Comparison of ENCODE assay signal across 8 mouse cellular contexts in genomic region chr2:130696700-130697152, GRCm38 (mm10). TPM values are rescaled to one million over a fixed set of nuclear protein-coding genes. Genes with fewer than 3 reads are reported as not detected.
DNase-seq lines count a peak whose midpoint lies in the region; ATAC-seq and TF ChIP-seq lines count a peak whose summit lies in the region.

No protein-coding gene starts in this region.

- H3K79me2 ChIP-seq in liver, adult 2 months (ENCODE audit: control insufficient read depth, insufficient read depth, low read length) = no peaks in the 10 kb centered on the region

- no peak for TF ChIP-seq POLR2A in liver, adult 2 months (IDR thresholded peaks at IDR 0.05; ENCODE audit: extremely low read depth, insufficient read depth, low read length)

- peaks cover 19% of the 10 kb centered on the region for H3K27me3 ChIP-seq in liver, adult 2 months (ENCODE audit: control insufficient read depth, insufficient read depth, low read length)
- peaks cover 12% of the 10 kb centered on the region; the same call in 1 of the 2 replicates for H3K27me3 ChIP-seq in forebrain, postnatal 0 days (ENCODE audit: insufficient read depth, low read length)
- H3K27me3 ChIP-seq in liver, embryonic 13.5 days = peaks cover 54% of the 10 kb centered on the region

- peak overlapping the region; percentile 50; the same call in 1 of the 2 replicates for H3K4me3 ChIP-seq in liver, adult 2 months (ENCODE audit: insufficient read depth, low read depth, low read length)
- peak overlapping the region; percentile 46 for H3K4me3 ChIP-seq in forebrain, postnatal 0 days (ENCODE audit: low read depth, low read length)
- peak overlapping the region; percentile 61 for H3K4me3 ChIP-seq in liver, embryonic 13.5 days (replicated peaks)

- WGBS in liver, adult 2 months = 3% methylated on average over 31 of the region's 31 CpGs
- WGBS in forebrain, postnatal 0 days = 2% methylated on average over 31 of the region's 31 CpGs
- 2% methylated on average over 31 of the region's 31 CpGs for WGBS in liver, embryonic 13.5 days (ENCODE audit: insufficient replicate concordance)

- H3K9ac ChIP-seq in liver, adult 2 months (ENCODE audit: low read depth, low read length) = no peak overlapping the region
- H3K9ac ChIP-seq in forebrain, postnatal 0 days = peak overlapping the region; percentile 53
- peak overlapping the region; percentile 26; the same call in 1 of the 2 replicates for H3K9ac ChIP-seq in liver, embryonic 13.5 days

- H3K4me1 ChIP-seq in liver, adult 2 months (ENCODE audit: control insufficient read depth, insufficient read depth, low read length) = peaks cover 5% of the 10 kb centered on the region; the same call in 1 of the 2 replicates
- peaks cover 8% of the 10 kb centered on the region; the same call in 1 of the 2 replicates for H3K4me1 ChIP-seq in forebrain, postnatal 0 days (ENCODE audit: insufficient read depth)
- peaks cover 16% of the 10 kb centered on the region for H3K4me1 ChIP-seq in liver, embryonic 13.5 days (replicated peaks)

- no peak for TF ChIP-seq CTCF in liver, adult 2 months (IDR thresholded peaks at IDR 0.05; ENCODE audit: low read depth, low read length)
- TF ChIP-seq CTCF in forebrain, postnatal 0 days (IDR thresholded peaks at IDR 0.05; ENCODE audit: low read depth) = no peak

- H3K4me2 ChIP-seq in forebrain, postnatal 0 days (ENCODE audit: low read depth) = peak overlapping the region; percentile 100
- peak overlapping the region; percentile 86 for H3K4me2 ChIP-seq in liver, embryonic 13.5 days

- no peak for DNase-seq in liver, adult 2 months (ENCODE audit: extremely low read depth, low read depth, low spot score)
- no peak for DNase-seq in liver
- no peak for DNase-seq in forebrain, postnatal 0 days
- DNase-seq in liver, embryonic 13.5 days = no peak
- DNase-seq in neural tube, embryonic 10.5 days (ENCODE audit: extremely low spot score, low spot score) = peak; percentile 56
- no peak for DNase-seq in cerebellum, postnatal 36 days
- DNase-seq in urinary bladder, postnatal 25 days (ENCODE audit: low spot score) = no peak

- no peaks in the 10 kb centered on the region for H3K9me3 ChIP-seq in forebrain, postnatal 0 days (ENCODE audit: low read length)
- H3K9me3 ChIP-seq in liver, embryonic 13.5 days (replicated peaks) = no peaks in the 10 kb centered on the region

- H3K36me3 ChIP-seq in liver, adult 2 months (ENCODE audit: control insufficient read depth, insufficient read depth, low read length) = no peaks in the 10 kb centered on the region
- no peaks in the 10 kb centered on the region for H3K36me3 ChIP-seq in forebrain, postnatal 0 days (ENCODE audit: insufficient read depth)
- no peaks in the 10 kb centered on the region for H3K36me3 ChIP-seq in liver, embryonic 13.5 days

- no peak overlapping the region for H3K27ac ChIP-seq in liver, adult 2 months (replicated peaks; ENCODE audit: insufficient read depth, low read depth, low read length)
- no peak overlapping the region for H3K27ac ChIP-seq in forebrain, postnatal 0 days (ENCODE audit: low read depth, low read length)
- H3K27ac ChIP-seq in liver, embryonic 13.5 days = no peak overlapping the region

- peak; percentile 69 for ATAC-seq in activated CD4-positive, CD25-positive, alpha-beta regulatory T cell, adult 4 months
- peak; percentile 25 for ATAC-seq in forebrain, postnatal 0 days
- ATAC-seq in liver, embryonic 13.5 days (ENCODE audit: low read depth) = no peak

RNA-seq across cellular contexts. Expression of gene Slc4a11, which starts 0.6 kb away (rescaled TPM):
- not detected in 2 replicates for total RNA-seq in liver, adult 2 months (2014; rRNA removed)
- polyA plus RNA-seq in liver, adult 2 months (2012; rRNA removed) = 0.34 and 0.36 TPM in 2 replicates
- under 1 TPM in 1 of 2 experiments, not detected in 1; 0.33 TPM for polyA plus RNA-seq in activated CD4-positive, CD25-positive, alpha-beta regulatory T cell, adult 4 months (2017; shearing (Covaris generic))
- 0.31 and 0.76 TPM in 2 replicates for total RNA-seq in forebrain, postnatal 0 days (2014; rRNA removed)
- 0.28 and 0.51 TPM in 2 replicates for polyA plus RNA-seq in forebrain, postnatal 0 days (2015; fragmentation: Nextera tagmentation; extraction: Ambion mirVana)
- 0.07 and 0.14 TPM in 2 replicates for polyA plus RNA-seq in liver, embryonic 13.5 days (2015; fragmentation: Nextera tagmentation; extraction: Ambion mirVana)

RNA-seq across cellular contexts. Expression of gene Itpa, which starts 29.3 kb away (rescaled TPM):
- total RNA-seq in liver, adult 2 months (2014; rRNA removed) = 30.9 and 33.8 TPM in 2 replicates
- polyA plus RNA-seq in liver, adult 2 months (2012; rRNA removed) = 22.3 and 24.1 TPM in 2 replicates
- 10 to 100 TPM; 42.4 to 47.3 TPM for polyA plus RNA-seq in activated CD4-positive, CD25-positive, alpha-beta regulatory T cell, adult 4 months (2017; shearing (Covaris generic))
- 151 and 160 TPM in 2 replicates for total RNA-seq in forebrain, postnatal 0 days (2014; rRNA removed)
- polyA plus RNA-seq in forebrain, postnatal 0 days (2015; fragmentation: Nextera tagmentation; extraction: Ambion mirVana) = 128 and 145 TPM in 2 replicates
- polyA plus RNA-seq in liver, embryonic 13.5 days (2015; fragmentation: Nextera tagmentation; extraction: Ambion mirVana) = 66.5 and 78.5 TPM in 2 replicates

RNA-seq across cellular contexts. Expression of gene Ddrgk1, which starts 32.3 kb away (rescaled TPM):
- total RNA-seq in liver, adult 2 months (2014; rRNA removed) = 67.1 and 86.0 TPM in 2 replicates
- polyA plus RNA-seq in liver, adult 2 months (2012; rRNA removed) = 138 and 165 TPM in 2 replicates
- 100 to 1,000 TPM; 120 to 135 TPM for polyA plus RNA-seq in activated CD4-positive, CD25-positive, alpha-beta regulatory T cell, adult 4 months (2017; shearing (Covaris generic))
- total RNA-seq in forebrain, postnatal 0 days (2014; rRNA removed) = 33.8 and 40.1 TPM in 2 replicates
- polyA plus RNA-seq in forebrain, postnatal 0 days (2015; fragmentation: Nextera tagmentation; extraction: Ambion mirVana) = 73.0 and 77.4 TPM in 2 replicates
- polyA plus RNA-seq in liver, embryonic 13.5 days (2015; fragmentation: Nextera tagmentation; extraction: Ambion mirVana) = 41.7 and 43.6 TPM in 2 replicates

RNA-seq across cellular contexts. Expression of gene Lzts3, which starts 54.1 kb away (rescaled TPM):
- 8.0 and 11.3 TPM in 2 replicates for total RNA-seq in liver, adult 2 months (2014; rRNA removed)
- 26.9 and 30.7 TPM in 2 replicates for polyA plus RNA-seq in liver, adult 2 months (2012; rRNA removed)
- polyA plus RNA-seq in activated CD4-positive, CD25-positive, alpha-beta regulatory T cell, adult 4 months (2017; shearing (Covaris generic)) = under 1 TPM in 1 of 2 experiments, not detected in 1; 0.15 TPM
- 33.5 and 35.5 TPM in 2 replicates for total RNA-seq in forebrain, postnatal 0 days (2014; rRNA removed)
- 4.7 and 11.3 TPM in 2 replicates for polyA plus RNA-seq in forebrain, postnatal 0 days (2015; fragmentation: Nextera tagmentation; extraction: Ambion mirVana)
- polyA plus RNA-seq in liver, embryonic 13.5 days (2015; fragmentation: Nextera tagmentation; extraction: Ambion mirVana) = 0.95 and 1.3 TPM in 2 replicates
